Mouse (Mus musculus): ENCODE data around the gene Akna. TPM values are rescaled to one million over a fixed set of nuclear protein-coding genes. Genes with fewer than 3 reads are reported as not detected.
A peak's percentile ranks its signal among the peaks of the same experiment; 100 is the strongest.

Akna gene
- total and polyA plus RNA-seq, 2 experiments: 1.0 to 1.6 TPM

- Histone ChIP-seq H3K36me3 (ENCODE audit: control insufficient read depth, insufficient read depth, low read length) (0 out of 2 replicates have a peak, but pooled peaks cover 2% of the 10 kb centered on the region), H3K27ac (replicated peaks; ENCODE audit: insufficient read depth, low read depth, low read length) (peak overlapping the region; percentile 91), H3K9ac (ENCODE audit: low read depth, low read length) (peak overlapping the region; percentile 92), H3K4me1 (ENCODE audit: control insufficient read depth, insufficient read depth, low read length) (peaks cover 28% of the 10 kb centered on the region), H3K27me3 (ENCODE audit: control insufficient read depth, insufficient read depth, low read length) (no peaks in the 10 kb centered on the region), H3K79me2 (ENCODE audit: control insufficient read depth, insufficient read depth, low read length) (peaks cover 2% of the 10 kb centered on the region; the same call in 1 of the 2 replicates), H3K4me3 (ENCODE audit: insufficient read depth, low read depth, low read length) (peak overlapping the region; percentile 57)
- TF ChIP-seq POLR2A (IDR thresholded peaks at IDR 0.05; ENCODE audit: extremely low read depth, insufficient read depth, low read length): no peak
- TF ChIP-seq CTCF (IDR thresholded peaks at IDR 0.05; ENCODE audit: low read depth, low read length): no peak
- peak; percentile 70 for DNase-seq (ENCODE audit: extremely low read depth, low read depth, low spot score)
Measured at GRCm38 (mm10) chr4:63345261-63345660, 57.9 kb downstream of the Akna start.

GRCm38 (mm10) chr4:63344295-63344694 is 58.9 kb downstream of the Akna start, which contains the start of gene Orm1:
Gene Orm1, plus strand, starts transcription at chr4:63344560.
- no peak for TF ChIP-seq CTCF (IDR thresholded peaks at IDR 0.05; ENCODE audit: low read depth, low read length)
- TF ChIP-seq POLR2A (IDR thresholded peaks at IDR 0.05; ENCODE audit: extremely low read depth, insufficient read depth, low read length): peak; percentile 85
- Histone ChIP-seq H3K9ac (ENCODE audit: low read depth, low read length) (peak within 1 kb of the TSS; percentile 92), H3K4me3 (ENCODE audit: insufficient read depth, low read depth, low read length) (peak within 1 kb of the TSS; percentile 57), H3K4me1 (ENCODE audit: control insufficient read depth, insufficient read depth, low read length) (peaks cover 29% of the 10 kb centered on the region), H3K36me3 (ENCODE audit: control insufficient read depth, insufficient read depth, low read length) (0 out of 2 replicates have a peak, but pooled peaks cover 2% of the 10 kb centered on the region), H3K79me2 (ENCODE audit: control insufficient read depth, insufficient read depth, low read length) (peaks cover 2% of the 10 kb centered on the region; the same call in 1 of the 2 replicates), H3K27me3 (ENCODE audit: control insufficient read depth, insufficient read depth, low read length) (no peaks in the 10 kb centered on the region), H3K27ac (replicated peaks; ENCODE audit: insufficient read depth, low read depth, low read length) (peak within 1 kb of the TSS; percentile 91)
- peak; percentile 98 for DNase-seq (ENCODE audit: extremely low read depth, low read depth, low spot score)
- WGBS: 27% methylated on average over 8 of the region's 8 CpGs

- H3K27me3 ChIP-seq (ENCODE audit: control insufficient read depth, insufficient read depth, low read length): no peaks in the 10 kb centered on the region
- H3K36me3 ChIP-seq (ENCODE audit: control insufficient read depth, insufficient read depth, low read length): 0 out of 2 replicates have a peak, but pooled peaks cover 2% of the 10 kb centered on the region
- 15% methylated on average over 3 of the region's 3 CpGs for WGBS
- H3K4me1 ChIP-seq (ENCODE audit: control insufficient read depth, insufficient read depth, low read length): peaks cover 32% of the 10 kb centered on the region
- peak overlapping the region; percentile 62 for H3K9ac ChIP-seq (ENCODE audit: low read depth, low read length)
- peaks cover 2% of the 10 kb centered on the region; the same call in 1 of the 2 replicates for H3K79me2 ChIP-seq (ENCODE audit: control insufficient read depth, insufficient read depth, low read length)
- peak overlapping the region; percentile 85 for H3K27ac ChIP-seq (replicated peaks; ENCODE audit: insufficient read depth, low read depth, low read length)
- H3K4me3 ChIP-seq (ENCODE audit: insufficient read depth, low read depth, low read length): peak overlapping the region; percentile 33; the same call in 1 of the 2 replicates
- TF ChIP-seq CTCF (IDR thresholded peaks at IDR 0.05; ENCODE audit: low read depth, low read length) (no peak), POLR2A (IDR thresholded peaks at IDR 0.05; ENCODE audit: extremely low read depth, insufficient read depth, low read length) (no peak)
- peak; percentile 58 for DNase-seq (ENCODE audit: extremely low read depth, low read depth, low spot score)
Measured at GRCm38 (mm10) chr4:63343608-63344007, 59.5 kb downstream of the Akna start.

GRCm38 (mm10) chr4:63342491-63342890 is 60.7 kb downstream of the Akna start:
- no peak for TF ChIP-seq CTCF (IDR thresholded peaks at IDR 0.05; ENCODE audit: low read depth, low read length)
- no peak for TF ChIP-seq POLR2A (IDR thresholded peaks at IDR 0.05; ENCODE audit: extremely low read depth, insufficient read depth, low read length)
- peak; percentile 86 for DNase-seq (ENCODE audit: extremely low read depth, low read depth, low spot score)
- Histone ChIP-seq H3K4me3 (ENCODE audit: insufficient read depth, low read depth, low read length) (no peak overlapping the region), H3K9ac (ENCODE audit: low read depth, low read length) (no peak overlapping the region), H3K27me3 (ENCODE audit: control insufficient read depth, insufficient read depth, low read length) (no peaks in the 10 kb centered on the region), H3K36me3 (ENCODE audit: control insufficient read depth, insufficient read depth, low read length) (no peaks in the 10 kb centered on the region), H3K79me2 (ENCODE audit: control insufficient read depth, insufficient read depth, low read length) (peaks cover 2% of the 10 kb centered on the region; the same call in 1 of the 2 replicates), H3K4me1 (ENCODE audit: control insufficient read depth, insufficient read depth, low read length) (peaks cover 34% of the 10 kb centered on the region), H3K27ac (replicated peaks; ENCODE audit: insufficient read depth, low read depth, low read length) (peak overlapping the region; percentile 71)
- 51% methylated on average over 4 of the region's 4 CpGs for WGBS

GRCm38 (mm10) chr4:63338414-63339076 is 64.6 kb downstream of the Akna start:
- 14% methylated on average over 3 of the region's 3 CpGs for WGBS
- TF ChIP-seq POLR2A (IDR thresholded peaks at IDR 0.05; ENCODE audit: extremely low read depth, insufficient read depth, low read length) (no peak), CTCF (IDR thresholded peaks at IDR 0.05; ENCODE audit: low read depth, low read length) (no peak)
- H3K79me2 ChIP-seq (ENCODE audit: control insufficient read depth, insufficient read depth, low read length): peaks cover 2% of the 10 kb centered on the region; the same call in 1 of the 2 replicates
- peak; percentile 97 for DNase-seq (ENCODE audit: extremely low read depth, low read depth, low spot score)
- H3K4me3 ChIP-seq (ENCODE audit: insufficient read depth, low read depth, low read length): no peak overlapping the region
- H3K4me1 ChIP-seq (ENCODE audit: control insufficient read depth, insufficient read depth, low read length): peaks cover 23% of the 10 kb centered on the region
- peak overlapping the region; percentile 41 for H3K27ac ChIP-seq (replicated peaks; ENCODE audit: insufficient read depth, low read depth, low read length)
- H3K9ac ChIP-seq (ENCODE audit: low read depth, low read length): no peak overlapping the region
- H3K27me3 ChIP-seq (ENCODE audit: control insufficient read depth, insufficient read depth, low read length): no peaks in the 10 kb centered on the region
- H3K36me3 ChIP-seq (ENCODE audit: control insufficient read depth, insufficient read depth, low read length): no peaks in the 10 kb centered on the region

GRCm38 (mm10) chr4:63333403-63333802 is 69.8 kb downstream of the Akna start:
- H3K4me1 ChIP-seq (ENCODE audit: control insufficient read depth, insufficient read depth, low read length): 0 out of 2 replicates have a peak, but pooled peaks cover 2% of the 10 kb centered on the region
- 95% methylated on average over 4 of the region's 4 CpGs for WGBS
- H3K4me3 ChIP-seq (ENCODE audit: insufficient read depth, low read depth, low read length): no peak overlapping the region
- no peaks in the 10 kb centered on the region for H3K79me2 ChIP-seq (ENCODE audit: control insufficient read depth, insufficient read depth, low read length)
- TF ChIP-seq CTCF (IDR thresholded peaks at IDR 0.05; ENCODE audit: low read depth, low read length): no peak
- TF ChIP-seq POLR2A (IDR thresholded peaks at IDR 0.05; ENCODE audit: extremely low read depth, insufficient read depth, low read length): no peak
- DNase-seq (ENCODE audit: extremely low read depth, low read depth, low spot score): no peak
- H3K9ac ChIP-seq (ENCODE audit: low read depth, low read length): no peak overlapping the region
- H3K36me3 ChIP-seq (ENCODE audit: control insufficient read depth, insufficient read depth, low read length): 0 out of 2 replicates have a peak, but pooled peaks cover 4% of the 10 kb centered on the region
- H3K27ac ChIP-seq (replicated peaks; ENCODE audit: insufficient read depth, low read depth, low read length): no peak overlapping the region
- no peaks in the 10 kb centered on the region for H3K27me3 ChIP-seq (ENCODE audit: control insufficient read depth, insufficient read depth, low read length)
